Mouse (Mus musculus): ENCODE measurements at regions not wholly inside any gene's neighbourhood (a gene's known extent, or its start where the extent isn't known, plus 50 kb on each side); places are given as distances from the start of the nearest gene placed in this dataset.

- DNase-seq: no peak
Measured at GRCm38 (mm10) chrX:11387200-11387940, 59.7 kb downstream of the H2al1j start.

DNA sequence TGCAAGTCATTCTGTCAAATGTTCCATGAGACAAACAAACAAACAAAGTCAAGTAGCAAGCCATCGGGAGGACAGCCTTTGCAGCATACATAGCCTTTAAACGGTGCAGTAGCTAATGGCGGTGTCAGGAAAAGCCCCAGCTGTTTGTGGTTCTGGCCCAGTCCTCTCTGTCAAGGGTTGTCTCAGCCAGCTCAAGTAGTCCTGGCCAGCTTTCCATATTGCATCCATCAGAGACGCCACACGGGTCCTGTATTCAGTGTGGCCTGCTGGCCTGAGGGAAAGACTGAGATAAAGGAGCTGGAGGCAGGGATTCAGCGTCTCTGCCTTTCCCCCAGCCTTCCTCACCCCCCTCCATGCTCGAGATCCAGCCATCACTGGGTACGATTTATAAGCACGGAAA, 61.2 kb downstream of the H2al1j start:
- DNase-seq: no peak

GRCm38 (mm10) chrX:11400406-11400805, 72.8 kb downstream of the H2al1j start:
- DNase-seq: no peak

DNA sequence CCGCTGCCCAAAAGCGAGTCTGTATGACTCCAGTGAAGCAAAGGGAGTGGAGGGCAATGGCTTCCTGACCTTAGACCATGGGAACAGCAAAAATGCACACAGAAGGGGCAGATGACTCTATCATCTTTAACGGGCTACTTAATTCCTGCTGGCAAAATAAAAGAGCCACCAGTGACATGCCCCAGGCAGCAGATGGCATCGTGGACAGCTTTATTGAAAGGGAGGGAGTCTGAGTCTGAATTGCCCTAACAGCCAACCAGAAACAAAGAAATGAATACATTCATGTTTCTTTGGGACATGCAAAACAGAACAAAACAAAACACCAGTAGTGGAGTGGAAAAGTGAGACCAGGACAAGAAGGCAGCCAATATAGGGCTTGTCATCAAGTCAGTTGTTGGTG, 76.7 kb downstream of the H2al1j start:
- no peak for DNase-seq

- no peak for DNase-seq
Measured at GRCm38 (mm10) chrX:11412316-11412826, 84.7 kb downstream of the H2al1j start.

DNA sequence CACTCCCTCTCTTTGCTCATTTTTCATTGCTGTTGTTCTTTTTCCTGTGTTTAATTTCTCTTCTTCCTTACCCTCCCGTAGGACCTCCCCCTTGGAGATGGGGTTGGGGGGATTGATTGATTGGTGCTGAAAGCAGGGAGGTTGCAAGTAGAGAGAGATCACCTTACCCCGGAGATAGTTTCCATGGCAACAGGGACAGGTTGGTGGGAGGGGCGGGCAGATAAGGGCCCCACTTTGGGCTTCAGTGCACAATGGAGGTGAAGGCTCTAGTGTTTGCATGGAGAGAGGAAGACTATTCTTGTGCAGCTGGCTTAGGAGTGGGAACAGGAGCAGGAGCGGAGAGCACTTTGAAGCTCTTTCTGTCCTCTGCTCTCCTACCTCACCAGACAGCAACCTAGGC, 88.0 kb downstream of the H2al1j start:
- no peak for DNase-seq

GRCm38 (mm10) chrX:11416510-11416909, 88.9 kb downstream of the H2al1j start:
- DNase-seq: no peak

DNA sequence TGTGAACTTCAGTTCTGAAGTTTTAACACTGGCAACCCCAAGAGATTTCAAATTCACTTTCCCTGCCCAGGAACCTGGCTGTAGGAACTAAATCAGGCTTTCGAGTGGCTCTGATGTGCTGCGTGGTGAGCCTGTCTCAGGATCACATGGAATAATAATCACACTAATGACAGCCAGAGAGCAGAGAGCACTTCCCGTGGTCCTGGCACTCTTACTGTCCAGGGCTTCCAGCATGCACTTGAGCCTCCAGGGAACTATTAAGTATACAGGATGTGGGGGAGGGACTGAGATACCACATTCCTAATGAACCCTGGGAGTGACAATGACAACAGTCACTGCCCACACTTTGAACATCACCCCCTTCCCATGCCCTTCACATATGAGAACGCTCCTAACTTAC, 90.2 kb downstream of the H2al1j start:
- DNase-seq: no peak

DNA sequence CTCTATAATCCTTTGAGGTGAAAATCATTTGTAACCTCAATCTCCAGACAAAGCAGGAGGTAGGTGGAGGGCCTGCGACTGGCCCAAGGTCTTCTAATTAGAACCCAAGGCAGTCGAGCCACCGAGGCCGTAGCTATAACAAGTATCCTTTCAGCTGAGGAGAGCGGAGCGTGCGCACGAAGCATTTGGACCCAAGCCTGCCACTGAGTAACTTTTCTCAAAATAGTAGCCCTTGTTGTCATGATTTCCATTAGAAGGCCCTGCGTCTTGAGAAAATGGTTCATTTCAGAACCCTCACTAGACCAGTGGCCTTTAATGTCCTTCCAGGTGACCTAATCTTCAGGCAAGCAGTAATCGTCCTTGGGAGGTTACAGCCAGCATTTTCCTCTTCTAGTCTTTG, 90.6 kb downstream of the H2al1j start:
- DNase-seq: no peak

DNA sequence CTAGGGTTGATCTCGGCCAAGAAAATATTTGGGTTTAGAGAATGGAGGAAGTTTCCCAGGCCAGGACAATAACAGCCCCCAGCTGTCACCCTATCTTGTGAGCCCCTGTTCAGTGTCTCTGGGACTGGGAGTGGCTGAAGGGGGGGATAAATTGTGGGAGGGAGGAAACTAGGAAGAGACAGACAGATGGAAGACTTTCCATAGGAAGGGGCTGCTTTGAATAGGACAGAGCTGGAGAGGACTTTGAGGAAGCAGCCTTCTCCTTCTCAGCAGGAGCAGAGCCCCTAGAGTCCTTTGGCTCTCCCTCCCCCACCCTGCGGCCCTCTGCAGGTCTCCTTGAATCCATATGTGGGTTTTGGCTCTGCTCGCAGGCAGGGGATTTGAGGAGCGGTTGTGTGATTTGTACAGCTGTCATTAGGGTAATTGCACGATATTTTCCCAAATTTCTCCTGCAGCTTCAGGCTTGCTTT, 91.6 kb downstream of the H2al1j start:
- no peak for DNase-seq

- DNase-seq: no peak
Measured at GRCm38 (mm10) chrX:11432403-11433004, 104.9 kb downstream of the H2al1j start.

DNA sequence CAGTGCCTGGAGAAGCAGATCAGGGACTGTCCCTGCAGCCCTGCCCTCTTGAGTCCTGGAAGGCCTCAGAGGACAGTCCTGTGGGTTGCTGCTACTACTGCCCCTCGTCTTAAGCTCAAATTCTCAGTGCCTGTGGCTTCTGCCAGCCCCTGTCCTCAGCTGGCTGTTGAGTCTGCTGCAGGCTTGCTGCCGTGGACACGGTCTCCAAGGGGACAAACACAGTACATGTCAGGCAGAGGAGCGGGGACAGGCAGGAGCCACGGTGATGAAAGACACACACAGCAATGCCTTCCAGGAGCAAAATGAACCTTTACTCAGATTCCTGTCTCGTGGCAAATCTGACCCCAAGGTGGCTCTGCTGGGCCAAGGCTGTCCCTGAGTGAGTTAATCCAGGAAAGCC, 107.7 kb downstream of the H2al1j start:
- DNase-seq: no peak

GRCm38 (mm10) chrX:11437151-11437944, 109.7 kb downstream of the H2al1j start:
- DNase-seq: no peak

GRCm38 (mm10) chrX:11443543-11443942, 115.9 kb downstream of the H2al1j start:
- no peak for DNase-seq

DNA sequence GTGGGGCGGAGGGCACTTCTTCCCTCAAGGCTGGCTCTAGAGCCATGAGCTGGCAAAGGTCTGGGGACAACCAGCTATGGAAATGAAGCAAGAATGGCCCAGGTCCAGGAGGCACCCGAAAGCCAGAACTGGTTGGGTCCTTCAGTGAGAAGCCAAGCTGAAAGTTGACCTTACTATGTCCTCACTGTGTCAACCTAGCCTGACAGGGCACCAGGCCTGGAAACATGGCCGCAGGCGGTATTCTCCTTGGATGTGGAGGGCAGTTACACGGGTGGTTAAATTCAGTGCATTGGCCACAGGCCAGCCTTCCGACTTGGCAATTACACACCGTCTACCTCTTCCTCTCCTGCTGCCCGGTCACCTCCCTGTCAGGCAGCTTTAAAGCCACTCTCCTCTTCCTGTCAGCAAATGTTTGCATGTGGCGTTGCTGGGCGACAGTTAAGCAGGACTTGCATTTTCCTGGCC, 116.7 kb downstream of the H2al1j start:
- DNase-seq: no peak

GRCm38 (mm10) chrX:11448711-11449110, 121.1 kb downstream of the H2al1j start:
- no peak for DNase-seq

DNA sequence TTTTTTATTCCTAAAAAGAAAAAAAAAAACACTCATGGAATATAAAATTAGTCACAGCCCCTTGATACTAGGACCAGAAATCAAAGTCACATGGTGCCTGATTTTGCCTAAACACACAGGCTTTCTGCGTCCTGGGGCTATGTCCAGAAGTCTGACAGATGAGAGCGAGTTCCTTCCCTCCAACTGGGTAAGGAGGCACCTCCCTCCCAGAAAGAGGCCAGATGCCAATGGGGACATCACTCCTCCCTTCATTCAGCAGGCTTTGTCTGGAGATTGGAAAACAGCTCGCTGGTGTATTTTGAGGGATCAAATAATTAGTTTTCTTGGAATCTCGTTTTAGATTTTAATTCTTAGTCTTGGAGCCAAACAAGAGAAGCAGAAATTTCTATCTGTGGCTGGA, 130.9 kb downstream of the H2al1j start:
- DNase-seq: no peak

- DNase-seq: no peak
Measured at GRCm38 (mm10) chrX:11463955-11464511, 136.4 kb downstream of the H2al1j start.

DNA sequence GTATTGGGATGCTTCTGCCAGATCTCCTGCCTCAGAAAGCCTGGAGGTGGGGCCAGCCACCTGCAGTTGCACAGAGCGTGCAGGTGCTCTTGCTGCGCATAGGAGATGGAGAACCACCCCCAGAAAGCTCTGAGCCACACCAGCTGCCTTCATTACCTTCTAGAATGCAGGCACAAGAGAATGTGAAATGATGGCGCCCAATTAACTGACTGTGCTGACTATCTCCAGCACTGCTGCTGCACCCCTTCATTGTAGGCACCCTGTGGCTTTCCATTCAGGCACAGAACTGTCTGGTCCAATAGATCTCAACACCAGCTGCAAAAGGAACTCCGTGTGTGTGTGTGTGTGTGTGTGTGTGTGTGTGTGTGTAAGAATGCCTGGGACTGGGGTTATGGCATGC, 138.6 kb downstream of the H2al1j start:
- no peak for DNase-seq

DNA sequence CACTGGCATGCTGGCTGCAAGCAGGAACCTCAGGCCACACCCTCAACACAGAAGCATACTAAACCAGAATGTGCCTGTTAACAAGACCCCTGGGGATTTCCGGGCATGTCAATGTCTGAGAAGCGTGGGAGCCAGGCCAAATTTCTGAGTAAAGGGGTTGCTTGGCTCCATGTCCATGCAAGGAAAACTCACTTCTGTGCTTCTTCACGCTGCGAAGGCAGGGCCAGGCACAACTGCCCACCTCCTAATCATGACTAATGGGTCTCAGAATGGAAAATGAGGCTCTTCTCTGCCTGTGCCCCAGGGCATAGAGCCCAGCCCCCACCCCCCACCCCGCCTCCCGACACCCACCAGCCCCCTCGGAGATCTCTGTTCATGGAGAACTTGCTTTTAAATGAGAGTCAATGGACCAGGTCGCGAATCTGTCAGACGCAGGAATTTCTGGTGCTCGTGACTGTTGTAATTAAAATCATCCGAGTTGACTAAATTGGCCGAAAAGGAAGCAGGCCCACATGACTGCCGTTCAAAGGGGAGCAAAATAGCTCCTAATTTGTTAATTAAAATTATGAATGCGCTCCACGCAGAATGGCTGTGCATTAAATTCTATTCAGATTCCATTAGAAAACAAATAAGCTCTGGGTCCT, 152.2 kb downstream of the H2al1j start:
- DNase-seq: no peak

DNA sequence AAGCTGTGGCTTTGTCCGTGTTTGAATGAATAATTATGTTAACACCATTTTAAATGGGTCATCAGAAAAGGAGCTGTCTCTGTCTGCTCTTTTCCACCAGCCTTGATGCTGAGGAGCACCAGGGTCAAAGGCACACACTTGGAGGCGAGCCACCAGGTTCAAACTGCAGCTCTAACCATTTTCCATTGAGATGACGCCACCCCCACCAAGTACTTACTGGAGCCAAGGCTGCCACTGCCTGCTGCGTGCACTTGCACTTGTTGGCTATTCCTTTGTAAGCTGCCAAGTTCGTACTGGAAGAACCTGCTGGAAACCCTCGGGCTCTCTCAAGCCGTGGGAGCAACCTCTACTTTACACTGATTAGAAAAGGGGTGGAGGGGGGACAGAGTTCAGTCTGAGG, 154.5 kb downstream of the H2al1j start:
- no peak for DNase-seq

GRCm38 (mm10) chrX:11486588-11486987, 159.0 kb downstream of the H2al1j start:
- no peak for DNase-seq

GRCm38 (mm10) chrX:11487876-11488275, 160.3 kb downstream of the H2al1j start:
- DNase-seq: no peak
